Mouse (Mus musculus) bone marrow, adult 2 months (tissue): Measurements from ENCODE around the gene Ror1. TPM values are rescaled to one million over a fixed set of nuclear protein-coding genes. Genes with fewer than 3 reads are reported as not detected.

Experiments
- H3K27ac ChIP-seq: fragments of 200-500 bp; 2 replicates; pipeline ENCODE4 v1.5.1; 2012; ENCODE audit warnings: low read depth, mild to moderate bottlenecking, control low read depth, inconsistent platforms, low read length; ENCODE audit not compliant: control insufficient read depth, poor library complexity, insufficient read depth
- H3K4me1 ChIP-seq: fragments of 200-500 bp; 2 replicates; pipeline ENCODE4 v1.6.1; 2011; ENCODE audit warnings: low read length; ENCODE audit not compliant: control insufficient read depth, insufficient read depth
- H3K4me3 ChIP-seq: fragments of 200-500 bp; replicated peaks from 2 replicates; pipeline ENCODE3; 2011; ENCODE audit warnings: mild to moderate bottlenecking, low read depth, low read length, control low read depth; ENCODE audit not compliant: control insufficient read depth
- CTCF ChIP-seq: fragments of 200-500 bp; IDR thresholded peaks from 2 replicates; pipeline ENCODE4 v1.5.1; 2011; ENCODE audit warnings: low read length, control low read depth; ENCODE audit not compliant: control insufficient read depth, insufficient read depth
- POLR2A ChIP-seq: fragments of 200-500 bp; IDR thresholded peaks from 2 replicates; pipeline ENCODE4 v1.6.1; 2011; ENCODE audit warnings: low read depth, mild to moderate bottlenecking, control low read depth, low read length, borderline replicate concordance; ENCODE audit not compliant: control insufficient read depth
- WGBS: fragments of 180-500 bp; shearing (Covaris S2); methylation state at CpG from one replicate; pipeline ENCODE4 v1.1.7; 2018; 5-methylcytosine and 5-hydroxymethylcytosine counted together
- polyA plus RNA-seq: library from polyadenylated mRNA; stranded (reverse); fragments of >200 nt; gene quantifications from 2 replicates; pipeline ENCODE4 v1.2.4, GENCODE M21; 2011; ENCODE audit warnings: low replicate concordance; ENCODE audit not compliant: missing spikeins, insufficient read depth, insufficient read length

Gene Ror1
- polyA plus RNA-seq, 1 experiment = not detected

- TF ChIP-seq POLR2A (no peak), CTCF (no peak)
- no peaks in the 10 kb centered on the region for H3K4me1 ChIP-seq
- no peak overlapping the region for H3K4me3 ChIP-seq
- H3K27ac ChIP-seq = no peak overlapping the region
- WGBS = 65% methylated on average over 1 of the region's 1 CpGs
Observed at GRCm38 (mm10) chr4:100315066-100315465, 219.5 kb downstream of the Ror1 start.

- no peak overlapping the region for H3K4me3 ChIP-seq
- no peak for TF ChIP-seq POLR2A
- no peak for TF ChIP-seq CTCF
- 27% methylated on average over 6 of the region's 6 CpGs for WGBS
- H3K4me1 ChIP-seq = no peaks in the 10 kb centered on the region
- H3K27ac ChIP-seq = no peak overlapping the region
Observed at GRCm38 (mm10) chr4:100321758-100322157, 226.2 kb downstream of the Ror1 start.

- Histone ChIP-seq H3K4me3 (no peak overlapping the region), H3K27ac (no peak overlapping the region), H3K4me1 (no peaks in the 10 kb centered on the region)
- 86% methylated on average over 14 of the region's 14 CpGs for WGBS
- no peak for TF ChIP-seq POLR2A
- TF ChIP-seq CTCF = no peak
Observed at GRCm38 (mm10) chr4:100324719-100325515, 229.3 kb downstream of the Ror1 start.

GRCm38 (mm10) chr4:100328361-100328970 lies 232.9 kb downstream of the Ror1 start:
- TF ChIP-seq POLR2A (no peak), CTCF (no peak)
- no peak overlapping the region for H3K27ac ChIP-seq
- WGBS = 68% methylated on average over 4 of the region's 4 CpGs
- H3K4me3 ChIP-seq = no peak overlapping the region
- no peaks in the 10 kb centered on the region for H3K4me1 ChIP-seq

- H3K27ac ChIP-seq = no peak overlapping the region
- H3K4me1 ChIP-seq = no peaks in the 10 kb centered on the region
- WGBS = 84% methylated on average over 2 of the region's 2 CpGs
- no peak overlapping the region for H3K4me3 ChIP-seq
- TF ChIP-seq CTCF = no peak
- no peak for TF ChIP-seq POLR2A
Observed at GRCm38 (mm10) chr4:100335168-100335567, 239.6 kb downstream of the Ror1 start.

- no peak overlapping the region for H3K4me3 ChIP-seq
- H3K4me1 ChIP-seq = no peaks in the 10 kb centered on the region; the same call in 1 of the 2 replicates
- TF ChIP-seq CTCF (no peak), POLR2A (no peak)
- WGBS = 53% methylated on average over 3 of the region's 3 CpGs
- no peak overlapping the region for H3K27ac ChIP-seq
Observed at GRCm38 (mm10) chr4:100347791-100348190, 252.2 kb downstream of the Ror1 start.

- Histone ChIP-seq H3K4me3 (no peak overlapping the region), H3K27ac (no peak overlapping the region), H3K4me1 (no peaks in the 10 kb centered on the region; the same call in 1 of the 2 replicates)
- 79% methylated on average over 7 of the region's 7 CpGs for WGBS
- no peak for TF ChIP-seq CTCF
- TF ChIP-seq POLR2A = no peak
Observed at GRCm38 (mm10) chr4:100350106-100350795, 254.7 kb downstream of the Ror1 start.

GRCm38 (mm10) chr4:100351797-100352290 lies 256.3 kb downstream of the Ror1 start:
- no peak for TF ChIP-seq POLR2A
- TF ChIP-seq CTCF = no peak
- H3K27ac ChIP-seq = no peak overlapping the region
- H3K4me1 ChIP-seq = no peaks in the 10 kb centered on the region; the same call in 1 of the 2 replicates
- H3K4me3 ChIP-seq = no peak overlapping the region
